Mouse (Mus musculus) limb, embryonic 14.5 days (tissue): ENCODE results near the gene Abcg1. TPM values are rescaled to one million over a fixed set of nuclear protein-coding genes. Genes with fewer than 3 reads are reported as not detected.

ENCODE experiments used
- ATAC-seq: fragments of 200-750 bp; cut with Nextera tagmentation; 2 replicates; pipeline ENCODE4 v1.8.0; 2017; ENCODE audit warnings: low read depth, moderate number of reproducible peaks, moderate TSS enrichment; ENCODE audit not compliant: low FRiP score
- DNase-seq: peaks from one replicate; pipeline ENCODE4 v3.0.0-alpha.2; 2015; ENCODE audit warnings: low spot score
- H3K27ac ChIP-seq: fragments of 300-500 bp; sonication (generic); replicated peaks from 2 replicates; pipeline ENCODE4 v1.5.1; 2014; ENCODE audit warnings: low read depth, mild to moderate bottlenecking, low read length, moderate library complexity, mixed read lengths
- H3K27me3 ChIP-seq: fragments of 300-500 bp; sonication (generic); 2 replicates; pipeline ENCODE4 v1.6.1; 2014; ENCODE audit warnings: low read length, mixed read lengths; ENCODE audit not compliant: control insufficient read depth, insufficient read depth
- H3K36me3 ChIP-seq: fragments of 300-500 bp; sonication (generic); 2 replicates; pipeline ENCODE4 v1.6.1; 2014; ENCODE audit warnings: mild to moderate bottlenecking, low read length, moderate library complexity, mixed read lengths; ENCODE audit not compliant: control insufficient read depth, insufficient read depth
- H3K4me1 ChIP-seq: fragments of 300-500 bp; sonication (generic); 2 replicates; pipeline ENCODE4 v1.6.1; 2014; ENCODE audit warnings: antibody characterized with exemption, low read length, mixed read lengths; ENCODE audit not compliant: control insufficient read depth, insufficient read depth
- H3K4me2 ChIP-seq: fragments of 300-500 bp; sonication (generic); replicated peaks from 2 replicates; pipeline ENCODE4 v1.6.1; 2014; ENCODE audit warnings: low read depth, mild to moderate bottlenecking, low read length, moderate library complexity; ENCODE audit not compliant: severe bottlenecking
- H3K4me3 ChIP-seq: fragments of 300-500 bp; sonication (generic); replicated peaks from 2 replicates; pipeline ENCODE4 v1.5.1; 2014; ENCODE audit warnings: low read length
- H3K9ac ChIP-seq: fragments of 300-500 bp; sonication (generic); 2 replicates; pipeline ENCODE4 v1.6.1; 2014; ENCODE audit warnings: mild to moderate bottlenecking, low read depth, low read length, moderate library complexity; ENCODE audit not compliant: severe bottlenecking
- H3K9me3 ChIP-seq: fragments of 300-500 bp; sonication (generic); 2 replicates; pipeline ENCODE4 v1.6.1; 2016; ENCODE audit warnings: low read length; ENCODE audit not compliant: control insufficient read depth
- POLR2A ChIP-seq: fragments of 200-500 bp; IDR thresholded peaks from 2 replicates; pipeline ENCODE4 v1.8.0; 2012; ENCODE audit warnings: inconsistent platforms, mild to moderate bottlenecking, moderate library complexity, borderline replicate concordance; ENCODE audit not compliant: insufficient read depth, insufficient read length; ENCODE audit errors: extremely low read depth
- WGBS: fragments of 180-500 bp; shearing (Covaris S2); extraction: QIAGEN DNeasy Blood & Tissue Kit; methylation state at CpG from one replicate; pipeline ENCODE4 v1.1.7; 2014; 5-methylcytosine and 5-hydroxymethylcytosine counted together
- polyA plus RNA-seq, 2 experiments: library from polyadenylated mRNA; depleted of rRNA in 1 of 2; stranded (reverse) in 1 of 2; unstranded in 1 of 2; fragments of >200 nt; fragmentation: Nextera tagmentation in 1 of 2; extraction: Ambion mirVana in 1 of 2; gene quantifications; 2 replicates each; pipeline versions ENCODE4 v1.2.1 to v1.2.3; 2012 to 2014

The Abcg1 gene
- polyA plus RNA-seq, 2 experiments = 3.4 to 6.8 TPM

DNA sequence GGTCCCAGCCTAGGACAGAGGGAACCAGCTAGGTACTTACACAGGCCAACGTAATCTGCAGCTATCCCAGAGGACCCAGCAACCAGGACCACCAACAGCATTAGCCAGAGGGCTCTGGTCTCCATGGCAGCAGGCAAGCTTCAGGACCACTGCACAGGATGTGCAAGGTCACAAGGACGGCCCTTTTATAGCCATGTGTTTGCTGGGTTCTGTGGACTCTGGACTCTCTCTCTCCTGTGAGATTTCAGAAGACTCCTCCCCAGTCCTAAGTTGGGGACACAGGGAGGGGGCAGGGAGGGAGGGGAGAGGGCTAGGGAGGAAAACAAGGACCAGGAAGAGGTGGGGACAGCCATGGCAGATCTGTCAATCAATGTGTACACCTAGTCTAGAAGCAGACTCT, 72.0 kb downstream of the Abcg1 start, which contains the start of gene Tff3:
Gene Tff3, minus strand, starts transcription at position 195 of the 400 bp plus-strand sequence.
- 11% methylated on average over 2 of the region's 2 CpGs for WGBS
- H3K36me3 ChIP-seq = no peaks in the 10 kb centered on the region
- H3K27ac ChIP-seq = no peak within 1 kb of the TSS
- no peaks in the 10 kb centered on the region for H3K27me3 ChIP-seq
- H3K4me1 ChIP-seq = no peaks in the 10 kb centered on the region
- H3K9ac ChIP-seq = no peak within 1 kb of the TSS
- no peak for ATAC-seq
- no peaks in the 10 kb centered on the region for H3K9me3 ChIP-seq
- DNase-seq = no peak
- H3K4me3 ChIP-seq = no peak within 1 kb of the TSS
- no peak for TF ChIP-seq POLR2A
- no peak within 1 kb of the TSS for H3K4me2 ChIP-seq

DNA sequence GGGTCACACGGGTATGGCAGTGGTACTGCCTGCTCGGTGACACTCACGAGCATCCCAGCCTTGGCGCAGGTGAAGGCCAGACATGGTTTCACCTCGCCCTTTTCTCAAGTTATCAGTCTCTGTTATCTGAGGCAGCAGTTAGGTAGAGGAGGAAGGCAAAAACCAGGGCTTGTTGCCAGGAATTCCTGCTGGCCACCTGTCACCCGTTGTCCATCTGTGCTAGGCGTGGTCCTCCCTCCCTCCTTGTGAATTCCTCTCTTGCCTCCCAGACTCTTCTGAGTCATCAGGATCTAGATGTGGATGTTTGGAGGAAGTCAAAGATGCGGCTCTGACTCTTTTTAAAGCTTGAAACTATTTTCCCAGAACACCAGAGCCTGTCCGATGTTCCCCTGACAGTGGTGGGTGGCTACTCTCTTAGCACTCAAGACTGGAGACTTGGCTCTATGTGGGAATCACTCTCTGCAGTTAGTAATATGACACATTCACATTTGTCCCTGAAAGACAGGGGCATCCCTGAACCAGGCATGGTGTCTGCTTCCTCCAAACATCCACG, 73.9 kb downstream of the Abcg1 start:
- Histone ChIP-seq H3K4me2 (no peak overlapping the region), H3K4me3 (no peak overlapping the region), H3K9ac (no peak overlapping the region), H3K4me1 (no peaks in the 10 kb centered on the region), H3K27me3 (no peaks in the 10 kb centered on the region), H3K27ac (no peak overlapping the region), H3K9me3 (no peaks in the 10 kb centered on the region), H3K36me3 (no peaks in the 10 kb centered on the region)
- ATAC-seq (no peak), DNase-seq (no peak)
- no peak for TF ChIP-seq POLR2A
- 80% methylated on average over 10 of the region's 10 CpGs for WGBS

DNA sequence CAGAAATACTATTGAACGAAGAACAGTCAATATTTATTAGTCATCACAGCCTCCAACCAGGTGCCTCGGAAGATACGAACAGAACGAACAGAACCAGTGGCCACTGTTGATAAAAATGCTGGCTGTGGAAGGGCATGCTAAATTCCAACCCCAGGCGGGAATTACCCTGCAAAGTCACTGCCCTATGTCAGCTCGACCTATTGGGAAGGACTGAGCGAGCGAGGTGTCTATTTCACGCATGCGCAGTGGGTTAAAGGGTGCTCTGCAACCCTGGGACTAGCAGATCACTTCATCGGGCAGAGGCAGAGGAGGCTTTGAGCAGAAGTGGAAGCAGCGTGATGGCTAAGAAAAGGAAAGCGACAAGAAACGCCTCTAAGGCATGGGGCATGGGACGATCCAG, 76.3 kb downstream of the Abcg1 start:
- no peak for ATAC-seq
- no peak for DNase-seq
- WGBS = 65% methylated on average over 15 of the region's 15 CpGs
- no peaks in the 10 kb centered on the region for H3K4me1 ChIP-seq
- no peaks in the 10 kb centered on the region for H3K27me3 ChIP-seq
- H3K27ac ChIP-seq = no peak overlapping the region
- no peak overlapping the region for H3K4me3 ChIP-seq
- H3K9me3 ChIP-seq = no peaks in the 10 kb centered on the region
- no peak overlapping the region for H3K4me2 ChIP-seq
- no peaks in the 10 kb centered on the region for H3K36me3 ChIP-seq
- H3K9ac ChIP-seq = no peak overlapping the region
- no peak for TF ChIP-seq POLR2A

DNA sequence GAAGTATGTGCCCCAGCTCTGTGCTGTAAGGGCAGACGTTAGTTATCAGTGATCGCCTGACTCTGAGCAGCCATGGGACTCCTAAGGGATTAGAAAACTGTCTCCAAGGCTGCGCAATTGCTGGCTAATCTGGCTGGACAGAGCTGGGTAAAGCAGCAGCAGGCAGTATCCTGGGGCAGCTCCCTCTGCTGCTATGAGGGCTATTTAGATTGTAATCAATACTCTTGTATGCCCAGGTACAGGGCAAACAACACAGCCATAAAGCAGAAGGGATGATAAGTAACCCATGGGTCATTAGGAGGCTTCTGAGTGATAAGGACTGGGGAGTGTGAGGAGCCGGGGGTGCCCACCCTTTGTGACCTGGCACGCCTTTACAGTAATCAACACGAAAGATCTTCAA, 77.4 kb downstream of the Abcg1 start:
- Histone ChIP-seq H3K27me3 (no peaks in the 10 kb centered on the region), H3K9ac (no peak overlapping the region), H3K9me3 (no peaks in the 10 kb centered on the region), H3K4me1 (no peaks in the 10 kb centered on the region), H3K27ac (no peak overlapping the region), H3K4me2 (no peak overlapping the region), H3K4me3 (no peak overlapping the region), H3K36me3 (no peaks in the 10 kb centered on the region)
- DNase-seq = no peak
- no peak for ATAC-seq
- TF ChIP-seq POLR2A = no peak
- WGBS = 82% methylated on average over 6 of the region's 6 CpGs

DNA sequence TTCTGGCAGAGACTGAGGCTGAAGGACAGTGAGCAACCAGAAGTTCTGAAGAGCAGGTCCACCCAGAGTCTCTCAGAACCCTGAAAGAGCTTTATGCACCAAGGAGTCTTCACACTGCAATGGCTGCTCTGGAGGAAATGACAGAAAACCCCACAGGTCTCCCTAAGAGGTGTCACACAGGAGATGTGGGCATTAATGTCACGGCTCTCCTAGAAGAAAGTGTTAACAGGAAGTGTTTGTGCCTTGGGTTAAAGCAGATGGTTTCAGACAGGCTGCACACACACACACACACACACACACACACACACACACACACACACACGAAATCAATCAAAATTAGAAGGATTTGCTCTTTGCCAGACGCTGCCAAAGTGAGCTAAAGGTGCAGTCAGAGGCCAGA, 78.8 kb downstream of the Abcg1 start:
- Histone ChIP-seq H3K9ac (no peak overlapping the region), H3K36me3 (no peaks in the 10 kb centered on the region), H3K4me2 (no peak overlapping the region), H3K4me1 (no peaks in the 10 kb centered on the region), H3K4me3 (no peak overlapping the region), H3K27ac (no peak overlapping the region), H3K9me3 (no peaks in the 10 kb centered on the region), H3K27me3 (no peaks in the 10 kb centered on the region)
- WGBS = 28% methylated on average over 3 of the region's 3 CpGs
- ATAC-seq (no peak), DNase-seq (no peak)
- no peak for TF ChIP-seq POLR2A

DNA sequence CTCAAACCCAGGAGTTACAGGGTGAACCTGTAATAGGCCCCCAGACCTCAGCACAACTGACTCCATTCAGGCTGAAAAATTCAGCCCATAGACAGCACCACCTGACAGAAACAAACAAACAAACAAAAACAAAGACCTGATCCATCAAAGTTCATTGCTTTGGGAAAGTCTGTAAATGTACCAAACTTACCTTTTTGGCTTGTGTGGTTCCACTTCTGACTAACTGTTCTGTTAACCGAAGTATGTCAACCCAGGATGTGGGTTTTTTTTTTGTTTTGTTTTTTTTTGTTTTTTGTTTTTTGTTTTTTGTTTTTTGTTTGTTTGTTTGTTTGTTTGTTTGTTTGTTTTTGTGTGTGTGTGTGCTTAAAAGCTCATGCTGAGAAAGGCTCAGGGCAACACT, 79.3 kb downstream of the Abcg1 start:
- Histone ChIP-seq H3K4me3 (no peak overlapping the region), H3K9me3 (no peaks in the 10 kb centered on the region), H3K9ac (no peak overlapping the region), H3K27ac (no peak overlapping the region), H3K4me2 (no peak overlapping the region), H3K27me3 (no peaks in the 10 kb centered on the region), H3K36me3 (no peaks in the 10 kb centered on the region), H3K4me1 (no peaks in the 10 kb centered on the region)
- 97% methylated on average over 1 of the region's 1 CpGs for WGBS
- TF ChIP-seq POLR2A = no peak
- no peak for ATAC-seq
- DNase-seq = no peak
